Mouse (Mus musculus) MEL (cell line): ENCODE measurements around the gene Sec63.

ENCODE experiments used
- CHD1 ChIP-seq: IDR thresholded peaks from 2 replicates; pipeline ENCODE4 v1.6.1; 2012; ENCODE audit warnings: low read depth, mild to moderate bottlenecking, inconsistent platforms, low read length, improper control_type of control experiment
- CHD2 ChIP-seq: IDR thresholded peaks from 2 replicates; pipeline ENCODE4 v1.6.1; 2011; ENCODE audit warnings: low read length, improper control_type of control experiment
- CTCF ChIP-seq, 3 experiments: IDR thresholded peaks in 2 of 3; conservative IDR thresholded peaks in 1 of 3; 2 replicates each; pipeline ENCODE4 v1.5.1; 2011 to 2012; ENCODE audit warnings: low read length in 3 of 3, low read depth in 2 of 3, mild to moderate bottlenecking in 2 of 3, improper control_type of control experiment in 1 of 3, inconsistent platforms in 1 of 3, mixed read lengths in 1 of 3, moderate library complexity in 1 of 3; ENCODE audit not compliant: control insufficient read depth in 1 of 3, insufficient read depth in 1 of 3, poor library complexity in 1 of 3, severe bottlenecking in 1 of 3
- ELF1 ChIP-seq: IDR thresholded peaks from 2 replicates; pipeline ENCODE4 v1.6.1; 2014; ENCODE audit warnings: low read depth, mild to moderate bottlenecking, inconsistent platforms, low read length, improper control_type of control experiment, moderate library complexity
- GATA1 ChIP-seq: IDR thresholded peaks from 2 replicates; pipeline ENCODE4 v1.6.1; 2011; ENCODE audit warnings: low read depth, low read length, improper control_type of control experiment
- HCFC1 ChIP-seq: IDR thresholded peaks from 2 replicates; pipeline ENCODE4 v1.6.1; 2012; ENCODE audit warnings: low read depth, mild to moderate bottlenecking, inconsistent platforms, low read length, improper control_type of control experiment, moderate library complexity
- KAT2A ChIP-seq: conservative IDR thresholded peaks from 2 replicates; pipeline ENCODE4 v1.6.1; 2012; ENCODE audit warnings: low read depth, low read length, improper control_type of control experiment, inconsistent platforms
- MAX ChIP-seq: IDR thresholded peaks from 2 replicates; pipeline ENCODE4 v1.6.1; 2011; ENCODE audit warnings: low read length, improper control_type of control experiment
- POLR2A ChIP-seq, 2 experiments: IDR thresholded peaks; 2 replicates each; pipeline ENCODE4 v1.6.1; 2011 to 2012; ENCODE audit warnings: low read length in 2 of 2, mild to moderate bottlenecking in 2 of 2, control low read depth in 1 of 2, improper control_type of control experiment in 1 of 2, low read depth in 1 of 2, moderate library complexity in 1 of 2; ENCODE audit not compliant: control insufficient read depth in 1 of 2, insufficient read depth in 1 of 2, poor library complexity in 1 of 2
- USF1 ChIP-seq: IDR thresholded peaks from 2 replicates; pipeline ENCODE4 v1.6.1; 2014; ENCODE audit warnings: low read depth, mild to moderate bottlenecking, inconsistent platforms, low read length, improper control_type of control experiment, moderate library complexity
- ZC3H11A ChIP-seq: IDR thresholded peaks from 2 replicates; pipeline ENCODE4 v1.6.1; 2012; ENCODE audit warnings: low read depth, mild to moderate bottlenecking, inconsistent platforms, low read length, improper control_type of control experiment
- ZKSCAN1 ChIP-seq: IDR thresholded peaks from 2 replicates; pipeline ENCODE4 v1.6.1; 2012; ENCODE audit warnings: low read depth, mild to moderate bottlenecking, inconsistent platforms, low read length, improper control_type of control experiment, moderate library complexity
- ZNF384 ChIP-seq: IDR thresholded peaks from 2 replicates; pipeline ENCODE4 v1.6.1; 2012; ENCODE audit warnings: low read depth, mild to moderate bottlenecking, inconsistent platforms, low read length, improper control_type of control experiment

GRCm38 (mm10) chr10:42854838-42855237 is 93.5 kb downstream of the Sec63 start:
- TF ChIP-seq CTCF (IDR thresholded peaks at IDR 0.05 in 2 of 3, conservative IDR thresholded peaks at IDR 0.05 in 1 of 3; ENCODE audit: control insufficient read depth in 1 of 3, insufficient read depth in 1 of 3, low read depth in 2 of 3, low read length in 3 of 3, poor library complexity in 1 of 3, severe bottlenecking in 1 of 3) (no peak), USF1 (no peak), ZNF384 (no peak), CHD1 (no peak), POLR2A (IDR thresholded peaks at IDR 0.05; ENCODE audit: control insufficient read depth in 1 of 2, insufficient read depth in 1 of 2, low read depth in 1 of 2, low read length in 2 of 2, poor library complexity in 1 of 2) (no peak), ELF1 (no peak), MAX (no peak), GATA1 (no peak), ZKSCAN1 (no peak), ZC3H11A (no peak), HCFC1 (no peak), CHD2 (no peak), KAT2A (no peak)
